ENCODE assay signal across 14 mouse cellular contexts in genomic region chr12:32085856-32086255, GRCm38 (mm10).
"Had no signal": no experiment of that assay in that cellular context is flagged by ENCODE, and none has a peak within 500 bp of the region (broad histone marks: within the 10 kb centered on the region; RNA-seq: fewer than 3 reads in every experiment).

No protein-coding gene starts in this region.

- H3K27ac ChIP-seq: left cerebral cortex, adult 2 months; midbrain, embryonic 10.5 days; midbrain, embryonic 13.5 days had no signal

- H3K27me3 ChIP-seq: megakaryocyte, embryonic 14.5 days; midbrain, embryonic 13.5 days had no signal

- H3K4me3 ChIP-seq: left cerebral cortex, adult 2 months; megakaryocyte, embryonic 14.5 days; midbrain, embryonic 10.5 days; midbrain, embryonic 13.5 days had no signal

- ATAC-seq: liver, postnatal 0 days; lung, postnatal 0 days; midbrain, embryonic 13.5 days had no signal

- H3K9ac ChIP-seq: lung, embryonic 14.5 days; midbrain, embryonic 13.5 days had no signal

- DNase-seq: kidney, adult 2 months; kidney, postnatal 10 days; kidney, postnatal 36 days; layer of hippocampus, postnatal 36 days; liver, postnatal 0 days; lung, embryonic 14.5 days; lung, postnatal 36 days; thymus, adult 18-20 months; thymus, postnatal 4 days had no signal

- H3K4me2 ChIP-seq: lung, embryonic 14.5 days; midbrain, embryonic 13.5 days had no signal

- H3K36me3 ChIP-seq: midbrain, embryonic 10.5 days; midbrain, embryonic 13.5 days had no signal

- H3K4me1 ChIP-seq: midbrain, embryonic 10.5 days; midbrain, embryonic 13.5 days had no signal
